Mouse (Mus musculus) forebrain, postnatal 0 days (tissue): ENCODE data around the gene Cxxc4. TPM values are rescaled to one million over a fixed set of nuclear protein-coding genes. Genes with fewer than 3 reads are reported as not detected.
"Not testable (repeated sequence)": the region's sequence is repeated elsewhere in the genome, so short reads cannot be mapped to it uniquely, and the experiment has no call there.

Source experiments
- ATAC-seq: fragments of 200-750 bp; cut with Nextera tagmentation; 2 replicates; pipeline ENCODE4 v1.8.0; 2017; ENCODE audit warnings: mild to moderate bottlenecking, moderate library complexity
- DNase-seq: peaks from one replicate; pipeline ENCODE4 v3.0.0-alpha.2; 2015
- H3K27ac ChIP-seq: fragments of 300-500 bp; sonication (generic); 2 replicates; pipeline ENCODE4 v1.5.1; 2014; ENCODE audit warnings: low read depth, mild to moderate bottlenecking, antibody characterized with exemption, low read length, moderate library complexity, mixed read lengths
- H3K27me3 ChIP-seq: fragments of 300-500 bp; sonication (generic); 2 replicates; pipeline ENCODE4 v1.6.1; 2014; ENCODE audit warnings: mild to moderate bottlenecking, low read length, mixed read lengths; ENCODE audit not compliant: insufficient read depth
- H3K36me3 ChIP-seq: fragments of 300-500 bp; sonication (generic); 2 replicates; pipeline ENCODE4 v1.6.1; 2014; ENCODE audit warnings: mild to moderate bottlenecking, moderate library complexity; ENCODE audit not compliant: insufficient read depth
- H3K4me1 ChIP-seq: fragments of 300-500 bp; sonication (generic); 2 replicates; pipeline ENCODE4 v1.6.1; 2014; ENCODE audit warnings: antibody characterized with exemption; ENCODE audit not compliant: insufficient read depth
- H3K4me2 ChIP-seq: fragments of 300-500 bp; sonication (generic); 2 replicates; pipeline ENCODE4 v1.6.1; 2014; ENCODE audit warnings: low read depth, mild to moderate bottlenecking, moderate library complexity
- H3K4me3 ChIP-seq: fragments of 300-500 bp; sonication (generic); 2 replicates; pipeline ENCODE4 v1.5.1; 2014; ENCODE audit warnings: low read depth, low read length, mixed read lengths
- H3K9ac ChIP-seq: fragments of 300-500 bp; sonication (generic); 2 replicates; pipeline ENCODE4 v1.6.1; 2014; ENCODE audit warnings: mild to moderate bottlenecking
- H3K9me3 ChIP-seq: fragments of 300-500 bp; sonication (generic); 2 replicates; pipeline ENCODE4 v1.6.1; 2016; ENCODE audit warnings: low read length
- CTCF ChIP-seq: sonication (generic); IDR thresholded peaks from 2 replicates; pipeline ENCODE4 v1.5.1; 2016; ENCODE audit warnings: antibody characterized with exemption, control low read depth, low read depth
- WGBS: fragments of 180-500 bp; shearing (Covaris S2); extraction: QIAGEN DNeasy Blood & Tissue Kit; methylation state at CpG from one replicate; pipeline ENCODE4 v1.1.7; 2014; 5-methylcytosine and 5-hydroxymethylcytosine counted together
- polyA plus RNA-seq: library from polyadenylated mRNA; unstranded; fragments of >200 nt; fragmentation: Nextera tagmentation; extraction: Ambion mirVana; gene quantifications from 2 replicates; pipeline ENCODE4 v1.2.1, GENCODE M21; 2015
- total RNA-seq: library from RNA; depleted of rRNA; stranded (reverse); fragments of >200 nt; gene quantifications from 2 replicates; pipeline ENCODE4 v1.2.3, GENCODE M21; 2014; rRNA removed

Gene Cxxc4
- 34.4 and 39.0 TPM in 2 replicates for total RNA-seq
- 19.8 and 23.3 TPM in 2 replicates for polyA plus RNA-seq

- Histone ChIP-seq H3K9ac (peak within 1 kb of the TSS; percentile 84), H3K36me3 (no peaks in the 10 kb centered on the region), H3K27ac (peak within 1 kb of the TSS; percentile 93), H3K4me2 (peak within 1 kb of the TSS; percentile 78), H3K4me3 (peak within 1 kb of the TSS; percentile 80), H3K9me3 (no peaks in the 10 kb centered on the region), H3K4me1 (no peaks in the 10 kb centered on the region), H3K27me3 (no peaks in the 10 kb centered on the region)
- no peak for TF ChIP-seq CTCF
- DNase-seq (no peak), ATAC-seq (peak; percentile 71)
- 1% methylated on average over 18 of the region's 22 CpGs for WGBS
Measured at GRCm38 (mm10) chr3:134236414-134237112, at the start of gene Cxxc4. Gene Cxxc4, plus strand, starts transcription at chr3:134236484.

GRCm38 (mm10) chr3:134188979-134189946 is 47.0 kb upstream of the Cxxc4 start:
- Histone ChIP-seq H3K4me3 (peak overlapping the region; percentile 29), H3K27me3 (no peaks in the 10 kb centered on the region), H3K27ac (no peak overlapping the region), H3K4me2 (peak overlapping the region; percentile 49), H3K9ac (no peak overlapping the region), H3K4me1 (no peaks in the 10 kb centered on the region; the same call in 1 of the 2 replicates), H3K9me3 (no peaks in the 10 kb centered on the region), H3K36me3 (no peaks in the 10 kb centered on the region)
- no peak for TF ChIP-seq CTCF
- WGBS: 12% methylated on average over 12 of the region's 12 CpGs
- ATAC-seq (peak; percentile 67), DNase-seq (peak; percentile 62)

GRCm38 (mm10) chr3:134190046-134190445 is 46.2 kb upstream of the Cxxc4 start:
- Histone ChIP-seq H3K27ac (no peak overlapping the region), H3K4me1 (no peaks in the 10 kb centered on the region; the same call in 1 of the 2 replicates), H3K4me2 (peak overlapping the region; percentile 49), H3K9me3 (no peaks in the 10 kb centered on the region), H3K27me3 (no peaks in the 10 kb centered on the region), H3K4me3 (peak overlapping the region; percentile 29), H3K36me3 (no peaks in the 10 kb centered on the region), H3K9ac (no peak overlapping the region)
- DNase-seq (no peak), ATAC-seq (peak; percentile 36)
- TF ChIP-seq CTCF: no peak
- WGBS: 13% methylated on average over 11 of the region's 11 CpGs

GRCm38 (mm10) chr3:134199892-134200291 is 36.4 kb upstream of the Cxxc4 start:
- TF ChIP-seq CTCF: no peak
- no peaks in the 10 kb centered on the region for H3K9me3 ChIP-seq
- no peak for ATAC-seq
- no peak for DNase-seq
- no peak overlapping the region for H3K9ac ChIP-seq
- 69% methylated on average over 9 of the region's 9 CpGs for WGBS
- H3K4me3 ChIP-seq: no peak overlapping the region
- no peaks in the 10 kb centered on the region for H3K27me3 ChIP-seq
- H3K4me1 ChIP-seq: peaks cover 4% of the 10 kb centered on the region; the same call in 1 of the 2 replicates
- H3K27ac ChIP-seq: no peak overlapping the region
- no peaks in the 10 kb centered on the region for H3K36me3 ChIP-seq
- H3K4me2 ChIP-seq: no peak overlapping the region

GRCm38 (mm10) chr3:134206624-134207023 is 29.7 kb upstream of the Cxxc4 start:
- 84% methylated on average over 3 of the region's 3 CpGs for WGBS
- Histone ChIP-seq H3K9ac (no peak overlapping the region), H3K27ac (no peak overlapping the region), H3K4me1 (no peaks in the 10 kb centered on the region), H3K4me3 (no peak overlapping the region), H3K36me3 (no peaks in the 10 kb centered on the region), H3K27me3 (no peaks in the 10 kb centered on the region), H3K9me3 (no peaks in the 10 kb centered on the region), H3K4me2 (no peak overlapping the region)
- TF ChIP-seq CTCF: no peak
- ATAC-seq: no peak
- DNase-seq: no peak

- ATAC-seq (no peak), DNase-seq (no peak)
- H3K9ac ChIP-seq: no peak overlapping the region
- no peak overlapping the region for H3K27ac ChIP-seq
- H3K36me3 ChIP-seq: no peaks in the 10 kb centered on the region
- no peaks in the 10 kb centered on the region for H3K4me1 ChIP-seq
- no peaks in the 10 kb centered on the region for H3K27me3 ChIP-seq
- H3K9me3 ChIP-seq: no peaks in the 10 kb centered on the region
- 83% methylated on average over 6 of the region's 6 CpGs for WGBS
- H3K4me2 ChIP-seq: no peak overlapping the region
- no peak overlapping the region for H3K4me3 ChIP-seq
- TF ChIP-seq CTCF: no peak
Measured at GRCm38 (mm10) chr3:134210950-134211349, 25.3 kb upstream of the Cxxc4 start.

- DNase-seq, H3K9ac ChIP-seq, H3K27me3 ChIP-seq, ATAC-seq, H3K4me2 ChIP-seq, H3K4me1 ChIP-seq, H3K27ac ChIP-seq, H3K36me3 ChIP-seq, H3K4me3 ChIP-seq, H3K9me3 ChIP-seq: not testable (repeated sequence)
Measured at GRCm38 (mm10) chr3:134219881-134220280, 16.4 kb upstream of the Cxxc4 start.
